Mouse (Mus musculus): Measurements from ENCODE around the gene Ssr1.

- no peak for TF ChIP-seq CTCF (IDR thresholded peaks at IDR 0.05; ENCODE audit: low read depth)
- no peak for TF ChIP-seq EP300 (IDR thresholded peaks at IDR 0.05; ENCODE audit: low read depth)
Measured at GRCm38 (mm10) chr13:37981063-37981462, 13.0 kb downstream of the Ssr1 start.

Data from heart, postnatal 0 days (tissue).